Mouse (Mus musculus) neural tube, embryonic 10.5 days (tissue): ENCODE data around the gene Bricd5.

ENCODE experiments used
- DNase-seq: peaks from one replicate; pipeline ENCODE4 v3.0.0-alpha.2; 2017; ENCODE audit warnings: low spot score; ENCODE audit errors: extremely low spot score

The Bricd5 gene

GRCm38 (mm10) chr17:24524734-24525133, 51.0 kb downstream of the Bricd5 start:
- DNase-seq: no peak
